In the genomic region with DNA sequence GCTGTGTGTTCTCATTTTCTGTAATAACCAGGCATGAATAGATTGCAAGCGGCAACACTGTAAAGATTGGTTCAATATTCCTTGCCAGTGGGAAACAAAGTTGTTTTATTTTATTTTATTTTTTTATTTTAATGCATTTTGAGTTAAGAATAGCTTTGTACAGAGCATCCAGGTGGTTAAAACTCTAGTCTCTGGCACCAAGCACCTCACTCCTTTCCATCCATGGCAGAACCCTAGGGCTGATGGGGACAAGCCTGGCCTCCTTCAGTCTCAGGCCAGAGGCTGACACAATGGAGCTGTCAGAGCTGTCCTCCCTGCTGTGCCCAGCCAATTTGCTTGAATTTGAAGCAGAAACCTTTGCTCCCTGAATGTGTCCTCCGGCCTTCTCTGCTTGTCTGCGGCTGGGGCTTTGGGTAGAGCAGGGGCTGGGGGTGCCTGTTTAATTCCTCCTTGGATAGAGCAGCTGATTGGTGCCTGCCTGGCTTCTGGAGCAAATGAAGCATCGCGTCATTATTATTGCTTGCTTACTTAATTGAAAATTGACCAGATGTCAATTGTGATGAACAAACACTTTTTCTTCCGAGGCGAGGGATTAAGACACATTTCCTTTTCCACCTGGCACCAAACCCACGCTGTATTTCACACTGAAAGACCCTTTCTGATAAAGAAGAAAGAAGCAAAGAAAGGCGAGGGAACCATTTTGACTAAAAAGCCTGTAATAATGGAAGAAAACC, we compare ENCODE assay signal across 11 mouse cellular contexts. TPM values are rescaled to one million over a fixed set of nuclear protein-coding genes. Genes with fewer than 3 reads are reported as not detected.
A peak's percentile ranks its signal among the peaks of the same experiment; 100 is the strongest.
DNase-seq lines count a peak whose midpoint lies in the region; ATAC-seq and TF ChIP-seq lines count a peak whose summit lies in the region.
"Had no signal": no experiment of that assay in that cellular context is flagged by ENCODE, and none has a peak within 500 bp of the region (broad histone marks: within the 10 kb centered on the region; RNA-seq: fewer than 3 reads in every experiment).

No protein-coding gene starts in this region.

- no peak for TF ChIP-seq POLR2A in MEL (IDR thresholded peaks at IDR 0.05; ENCODE audit: control insufficient read depth in 1 of 2, insufficient read depth in 1 of 2, low read depth in 1 of 2, low read length in 2 of 2, poor library complexity in 1 of 2)

- no peak for DNase-seq in MEL (ENCODE audit: low read depth, low spot score)
- peak; percentile 18 for DNase-seq in cerebellum, adult 11-12 months
- DNase-seq in midbrain, embryonic 11.5 days (ENCODE audit: low spot score, missing footprints) = peak; percentile 92
- no peak for DNase-seq in thymus, postnatal 4 days
- DNase-seq in lung, postnatal 10 days = no peak
- no peak for DNase-seq in yolk sac, embryonic 10.5 days (ENCODE audit: low spot score)

- no peak for TF ChIP-seq CTCF in MEL (IDR thresholded peaks at IDR 0.05 in 2 of 3, conservative IDR thresholded peaks at IDR 0.05 in 1 of 3; ENCODE audit: control insufficient read depth in 1 of 3, insufficient read depth in 1 of 3, low read depth in 2 of 3, low read length in 3 of 3, poor library complexity in 1 of 3, severe bottlenecking in 1 of 3)

- TF ChIP-seq RAD21 in MEL (IDR thresholded peaks at IDR 0.05; ENCODE audit: low read depth, low read length) = no peak

- 12% methylated on average over 9 of the region's 9 CpGs for WGBS in forebrain, embryonic 12.5 days
- WGBS in midbrain, embryonic 11.5 days = 22% methylated on average over 9 of the region's 9 CpGs

- ATAC-seq in forebrain, embryonic 12.5 days (ENCODE audit: low FRiP score) = peak; percentile 91
- peak; percentile 90 for ATAC-seq in midbrain, embryonic 11.5 days (ENCODE audit: low FRiP score)
- ATAC-seq in megakaryocyte progenitor cell, adult 5-6 weeks (replicated peaks; ENCODE audit: poor library complexity) = no peak
- ATAC-seq: Patski had no signal

- peak overlapping the region; percentile 24; the same call in 1 of the 2 replicates for H3K4me2 ChIP-seq in forebrain, embryonic 12.5 days
- H3K4me2 ChIP-seq in midbrain, embryonic 11.5 days = peak overlapping the region; percentile 35; the same call in 1 of the 2 replicates
- H3K4me2 ChIP-seq: liver, embryonic 11.5 days had no signal

- no peak overlapping the region for H3K27ac ChIP-seq in MEL (ENCODE audit: control insufficient read depth, low read depth, low read length)
- peak overlapping the region; percentile 87 for H3K27ac ChIP-seq in forebrain, embryonic 12.5 days
- peak overlapping the region; percentile 73 for H3K27ac ChIP-seq in midbrain, embryonic 11.5 days (ENCODE audit: low read depth, low read length)

- H3K4me1 ChIP-seq in MEL (ENCODE audit: control insufficient read depth in 1 of 2, insufficient read depth in 2 of 2, low read length in 2 of 2) = peaks cover 0 to 7% of the 10 kb centered on the region in 2 experiments; a peak in 2 of 4 replicates
- peaks cover 15% of the 10 kb centered on the region for H3K4me1 ChIP-seq in forebrain, embryonic 12.5 days
- peaks cover 11% of the 10 kb centered on the region for H3K4me1 ChIP-seq in midbrain, embryonic 11.5 days (ENCODE audit: control insufficient read depth, insufficient read depth, low read length)

- H3K79me2 ChIP-seq in MEL (ENCODE audit: control insufficient read depth, insufficient read depth, low read length, poor library complexity) = no peaks in the 10 kb centered on the region

- 0 out of 4 replicates have a peak, but pooled peaks cover 0 to 2% of the 10 kb centered on the region in 2 experiments for H3K36me3 ChIP-seq in MEL (ENCODE audit: control insufficient read depth in 1 of 2, insufficient read depth in 2 of 2, low read length in 2 of 2)
- no peaks in the 10 kb centered on the region for H3K36me3 ChIP-seq in forebrain, embryonic 12.5 days (replicated peaks)
- no peaks in the 10 kb centered on the region for H3K36me3 ChIP-seq in midbrain, embryonic 11.5 days (ENCODE audit: control insufficient read depth, insufficient read depth, low read length)

- no peaks in the 10 kb centered on the region for H3K27me3 ChIP-seq in MEL (ENCODE audit: control insufficient read depth in 1 of 2, insufficient read depth in 2 of 2, low read length in 2 of 2)
- H3K27me3 ChIP-seq in forebrain, embryonic 12.5 days = peaks cover 31% of the 10 kb centered on the region
- no peaks in the 10 kb centered on the region for H3K27me3 ChIP-seq in midbrain, embryonic 11.5 days (ENCODE audit: control insufficient read depth, insufficient read depth, low read length)

- H3K9me3 ChIP-seq in MEL (replicated peaks; ENCODE audit: insufficient read depth, low read length) = no peaks in the 10 kb centered on the region
- H3K9me3 ChIP-seq in forebrain, embryonic 12.5 days = no peaks in the 10 kb centered on the region
- no peaks in the 10 kb centered on the region for H3K9me3 ChIP-seq in midbrain, embryonic 11.5 days (ENCODE audit: control insufficient read depth, low read length)

- H3K9ac ChIP-seq in MEL (ENCODE audit: control insufficient read depth, low read depth, low read length, poor library complexity, severe bottlenecking) = peak overlapping the region; percentile 27; the same call in 1 of the 2 replicates
- H3K9ac ChIP-seq in forebrain, embryonic 12.5 days = no peak overlapping the region
- H3K9ac ChIP-seq in midbrain, embryonic 11.5 days (ENCODE audit: low read length) = peak overlapping the region; percentile 45

- TF ChIP-seq EP300 in MEL (IDR thresholded peaks at IDR 0.05; ENCODE audit: low read depth in 1 of 2, low read length in 2 of 2) = no peak

- no peak overlapping the region for H3K4me3 ChIP-seq in MEL (ENCODE audit: control insufficient read depth in 1 of 2, insufficient read depth in 1 of 2, low read depth in 2 of 2, low read length in 2 of 2)
- H3K4me3 ChIP-seq in forebrain, embryonic 12.5 days (replicated peaks) = no peak overlapping the region
- no peak overlapping the region for H3K4me3 ChIP-seq in midbrain, embryonic 11.5 days (ENCODE audit: low read depth, low read length)

TF ChIP-seq in MEL, 35 proteins besides CTCF, POLR2A, EP300 and RAD21:
- TF ChIP-seq TCF12 (IDR thresholded peaks at IDR 0.05; ENCODE audit: low read depth, low read length) (no peak), SIN3A (IDR thresholded peaks at IDR 0.05; ENCODE audit: low read length) (no peak), ELF1 (IDR thresholded peaks at IDR 0.05; ENCODE audit: low read depth, low read length) (no peak), MAZ (IDR thresholded peaks at IDR 0.05; ENCODE audit: low read depth, low read length) (0 out of 2 replicates have a peak, but pooled peaks have one; percentile 2)
TF ChIP-seq in MEL: peak in this region for 1.

RNA-seq across cellular contexts. Expression of gene Rftn1, which starts 46.4 kb away (rescaled TPM):
- 69.1 and 70.2 TPM in 2 replicates for total RNA-seq in MEL (2012; rRNA removed)
- 10 to 100 TPM in 1 of 2 experiments, not detected in 1; 76.1 TPM for polyA plus RNA-seq in MEL (2012; ENCODE audit: insufficient read depth in 1 of 2, insufficient read length in 2 of 2, low read depth in 1 of 2, low replicate concordance in 2 of 2, missing spikeins in 1 of 2)
- polyA plus RNA-seq in forebrain, embryonic 12.5 days (2016; fragmentation: Nextera tagmentation; extraction: Ambion mirVana) = 13.4 and 15.4 TPM in 2 replicates
- polyA plus RNA-seq in midbrain, embryonic 11.5 days (2014; fragmentation: Nextera tagmentation; extraction: Ambion mirVana) = 3.5 and 4.3 TPM in 2 replicates
- 13.2 and 15.5 TPM in 2 replicates for total RNA-seq in megakaryocyte progenitor cell, adult 5-6 weeks (2015)
- 29.8 and 36.5 TPM in 2 replicates for total RNA-seq in megakaryocyte progenitor cell, adult 5-6 weeks (2017)

RNA-seq across cellular contexts. Expression of gene Dazl, which starts 56.6 kb away (rescaled TPM):
- 1.0 and 1.4 TPM in 2 replicates for total RNA-seq in MEL (2012; rRNA removed)
- under 1 TPM in 1 of 2 experiments, not detected in 1; 0.10 TPM for polyA plus RNA-seq in MEL (2012; ENCODE audit: insufficient read depth in 1 of 2, insufficient read length in 2 of 2, low read depth in 1 of 2, low replicate concordance in 2 of 2, missing spikeins in 1 of 2)
- 0.33 and 0.45 TPM in 2 replicates for polyA plus RNA-seq in forebrain, embryonic 12.5 days (2016; fragmentation: Nextera tagmentation; extraction: Ambion mirVana)
- polyA plus RNA-seq in midbrain, embryonic 11.5 days (2014; fragmentation: Nextera tagmentation; extraction: Ambion mirVana) = 0.23 TPM in 1 of 2 replicates, not detected in the other
- total RNA-seq in megakaryocyte progenitor cell, adult 5-6 weeks (2015) = not detected in 2 replicates
- not detected in 2 replicates for total RNA-seq in megakaryocyte progenitor cell, adult 5-6 weeks (2017)
- polyA plus RNA-seq: kidney, adult 2 months; Patski had no signal

Comparison
In these comparisons a context has a peak if more than half of its experiments do, and no peak if none do; other contexts are left out.
1. DNase-seq: peak in cerebellum, adult 11-12 months (single experiment) and midbrain, embryonic 11.5 days (single experiment); none in MEL (single experiment), thymus, postnatal 4 days (single experiment), lung, postnatal 10 days (single experiment) and yolk sac, embryonic 10.5 days (single experiment).